Mouse (Mus musculus): ENCODE data around the gene Dnah7b.
"Not testable (repeated sequence)": the region's sequence is repeated elsewhere in the genome, so short reads cannot be mapped to it uniquely, and the experiment has no call there.

The Dnah7b gene

GRCm38 (mm10) chr1:46325942-46326341 lies 259.8 kb downstream of the Dnah7b start:
- DNase-seq = not testable (repeated sequence)

- DNase-seq = not testable (repeated sequence)
Observed at GRCm38 (mm10) chr1:46345301-46345700, 279.2 kb downstream of the Dnah7b start.

DNA sequence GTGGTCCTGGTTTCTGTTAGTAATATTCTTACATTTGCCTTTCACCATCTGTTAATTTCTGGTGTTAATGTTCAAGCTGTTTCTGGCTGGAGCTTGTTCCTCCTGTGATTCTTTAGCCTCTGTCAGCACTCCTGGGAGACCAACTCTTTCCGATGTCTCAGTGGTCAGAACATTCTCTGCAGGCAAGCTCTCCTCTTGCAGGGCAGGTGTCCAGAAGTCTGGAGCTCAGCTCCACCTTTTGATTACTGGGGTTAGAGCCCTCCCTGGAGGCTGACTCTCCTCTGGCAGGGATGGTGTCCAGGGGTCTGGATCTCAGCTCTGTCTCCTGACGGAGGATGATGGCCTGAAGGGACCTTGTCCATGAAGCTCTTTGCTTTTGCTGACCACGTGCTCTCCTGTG lies 314.5 kb downstream of the Dnah7b start:
- peak; percentile 3 to 60 for DNase-seq

DNA sequence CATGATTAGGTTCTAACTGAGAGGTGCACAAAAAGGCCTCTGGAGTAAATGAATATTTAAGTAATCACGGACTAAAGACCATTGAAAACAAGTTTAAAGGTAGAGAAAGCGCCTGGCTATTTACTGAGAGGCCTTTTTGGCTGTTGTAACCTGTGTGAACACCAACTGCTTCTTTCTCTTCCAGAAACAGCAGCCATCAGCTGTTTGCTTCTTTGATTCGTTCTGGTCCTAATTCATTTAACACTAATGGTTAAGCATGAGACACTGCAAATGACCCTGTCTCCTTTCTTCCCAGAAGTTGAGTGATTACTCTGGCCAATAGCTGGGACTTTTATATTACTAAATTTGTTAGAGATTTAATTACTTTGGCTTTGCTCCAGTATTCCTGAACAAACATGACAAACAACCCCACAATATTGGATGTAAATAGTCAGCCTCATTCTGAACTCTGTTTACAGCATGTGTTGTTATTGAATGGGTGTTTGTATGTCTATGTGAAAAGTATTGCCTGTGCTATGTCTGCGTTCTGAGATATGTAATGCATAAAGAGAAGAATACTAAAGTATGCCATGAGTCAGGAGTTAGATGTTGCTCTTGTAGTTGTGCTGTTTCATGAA lies 328.7 kb downstream of the Dnah7b start:
- DNase-seq = not testable (repeated sequence)

DNA sequence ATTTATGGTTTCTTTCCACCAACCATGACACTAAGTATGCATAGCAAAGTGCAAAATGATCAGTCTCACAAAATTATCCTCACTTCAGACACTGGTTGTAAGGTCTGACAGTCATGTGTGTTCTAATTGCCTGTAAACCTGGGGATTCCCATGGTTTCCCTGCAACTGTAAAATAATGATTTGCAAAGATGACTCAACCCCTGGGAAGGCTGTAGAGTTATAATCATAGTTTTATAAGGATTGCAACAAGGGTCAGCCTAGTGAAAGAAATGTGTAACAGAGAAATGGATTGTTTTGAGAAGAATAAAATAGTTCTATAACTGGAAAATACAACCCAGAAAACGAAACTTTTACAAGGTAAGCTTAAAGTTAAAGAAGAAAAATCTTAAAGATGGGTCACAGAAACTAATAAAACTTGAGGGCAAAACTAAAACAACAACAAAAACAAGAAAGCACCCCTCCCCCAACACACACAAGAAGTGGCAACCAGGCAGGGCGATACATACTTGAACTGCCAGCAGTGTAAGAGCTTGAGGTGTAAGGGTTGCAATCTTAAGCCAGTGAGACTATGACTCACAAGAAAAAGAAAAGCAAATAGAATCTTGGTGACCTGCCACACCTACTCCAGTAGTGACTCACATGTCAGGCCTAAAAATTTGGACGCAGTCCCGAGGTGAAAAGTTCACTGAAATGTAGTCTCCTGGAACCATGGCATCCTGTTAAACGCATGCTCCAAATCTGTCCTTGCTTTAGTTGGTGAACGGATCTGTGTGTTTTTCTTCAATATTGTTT lies 342.4 kb downstream of the Dnah7b start:
- DNase-seq = no peak

DNA sequence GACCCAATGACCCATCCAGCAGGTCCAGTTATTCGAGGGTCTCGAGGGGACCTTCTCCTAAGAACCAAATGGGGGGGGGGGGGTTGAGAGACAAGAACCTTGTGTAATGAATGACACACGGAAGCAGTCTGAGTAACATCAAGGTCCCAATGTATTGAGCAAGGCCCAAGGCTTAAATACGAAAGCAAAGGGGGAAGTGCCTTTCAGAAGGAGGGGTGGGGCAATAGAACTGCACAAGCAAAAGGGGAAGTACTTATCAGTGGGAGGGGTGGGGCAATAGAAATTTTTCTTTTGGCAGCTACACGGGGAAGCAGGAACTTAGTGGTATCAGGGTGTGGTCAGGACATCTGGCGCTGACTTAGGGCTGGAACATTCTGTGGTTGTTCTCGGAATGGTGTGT lies 348.7 kb downstream of the Dnah7b start:
- not testable (repeated sequence) for DNase-seq

DNA sequence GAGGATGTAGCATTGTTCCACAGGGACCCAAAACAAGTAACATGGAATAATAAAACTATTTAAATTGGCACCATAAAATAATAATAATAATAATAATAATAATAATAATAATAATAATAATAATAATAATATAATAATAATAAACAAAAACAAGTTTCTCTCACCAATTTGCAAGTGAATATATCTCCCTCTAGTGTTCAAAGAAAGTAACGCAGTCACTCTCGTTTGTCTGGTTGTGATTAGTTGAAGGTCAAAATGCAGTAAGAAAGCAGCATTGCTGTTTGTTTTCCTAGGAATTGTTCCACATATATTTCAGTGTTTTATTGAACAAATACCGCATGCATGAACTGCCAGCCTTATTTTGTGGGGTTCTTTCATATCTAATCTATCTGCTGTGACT lies 350.8 kb downstream of the Dnah7b start:
- DNase-seq = not testable (repeated sequence)

DNA sequence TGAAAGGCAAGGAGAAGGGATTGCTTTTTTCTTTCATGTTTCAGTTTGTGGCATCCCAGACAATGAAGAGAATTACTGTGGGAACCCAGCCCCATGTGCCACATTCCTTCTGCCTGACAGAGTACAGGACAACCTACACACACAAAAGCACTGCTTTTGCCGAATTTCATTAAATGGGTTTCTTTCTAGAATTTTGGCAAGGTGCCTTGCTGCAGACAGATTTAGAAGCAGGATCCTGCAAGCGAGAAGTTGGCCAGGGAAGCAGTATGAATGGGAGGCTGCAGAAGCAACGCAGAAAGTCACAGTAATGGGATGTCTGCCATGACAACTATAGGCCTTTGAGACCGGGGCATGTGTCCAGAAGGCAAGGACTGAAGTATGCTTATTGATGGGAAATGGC lies 352.9 kb downstream of the Dnah7b start:
- not testable (repeated sequence) for DNase-seq
